ENCODE assay signal across 27 mouse cellular contexts in the genomic region with DNA sequence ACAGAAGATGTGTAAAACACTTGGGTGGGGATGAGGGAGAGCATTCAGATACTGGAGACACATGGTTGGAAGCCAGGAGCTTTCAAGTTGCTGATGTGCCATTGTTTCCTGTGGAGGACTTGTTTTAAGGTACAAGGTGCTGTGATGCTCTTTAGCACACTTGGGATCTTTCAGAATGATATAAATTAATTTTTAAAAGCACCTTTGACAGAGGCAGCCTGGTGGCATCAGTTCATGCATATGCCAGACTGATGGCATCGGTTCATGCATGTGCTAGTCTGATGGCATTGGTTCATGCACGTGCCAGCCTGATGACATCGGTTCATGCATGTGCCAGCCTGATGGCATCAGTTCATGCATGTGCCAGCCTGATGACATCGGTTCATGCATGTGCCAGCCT.
"Had no signal": no experiment of that assay in that cellular context is flagged by ENCODE, and none has a peak within 500 bp of the region (broad histone marks: within the 10 kb centered on the region; RNA-seq: fewer than 3 reads in every experiment).

No protein-coding gene starts in this region.

- H3K4me1 ChIP-seq: heart, embryonic 10.5 days; heart, embryonic 12.5 days; hindbrain, embryonic 13.5 days; hindbrain, embryonic 15.5 days; kidney, embryonic 15.5 days; limb, embryonic 10.5 days; limb, embryonic 12.5 days; liver, embryonic 13.5 days; liver, embryonic 15.5 days had no signal

- H3K27me3 ChIP-seq: heart, embryonic 12.5 days; hindbrain, embryonic 13.5 days; hindbrain, embryonic 15.5 days; kidney, embryonic 15.5 days; limb, embryonic 12.5 days; liver, embryonic 13.5 days; liver, embryonic 15.5 days had no signal

- H3K9ac ChIP-seq: heart, embryonic 12.5 days; hindbrain, embryonic 13.5 days; hindbrain, embryonic 15.5 days; kidney, embryonic 15.5 days; limb, embryonic 12.5 days; liver, embryonic 13.5 days; liver, embryonic 15.5 days; liver, postnatal 0 days had no signal

- H3K36me3 ChIP-seq: heart, embryonic 10.5 days; heart, embryonic 12.5 days; hindbrain, embryonic 13.5 days; hindbrain, embryonic 15.5 days; kidney, embryonic 15.5 days; limb, embryonic 10.5 days; limb, embryonic 12.5 days; liver, embryonic 13.5 days; liver, embryonic 15.5 days had no signal

- H3K4me2 ChIP-seq: heart, embryonic 12.5 days; hindbrain, embryonic 13.5 days; hindbrain, embryonic 15.5 days; kidney, embryonic 15.5 days; limb, embryonic 12.5 days; liver, embryonic 11.5 days; liver, embryonic 13.5 days; liver, embryonic 15.5 days had no signal

- H3K27ac ChIP-seq: heart, embryonic 10.5 days; hindbrain, embryonic 13.5 days; hindbrain, embryonic 15.5 days; hindbrain, postnatal 0 days; kidney, embryonic 15.5 days; kidney, postnatal 0 days; left cerebral cortex, adult 2 months; limb, embryonic 10.5 days; limb, embryonic 12.5 days; liver, embryonic 13.5 days; liver, embryonic 15.5 days had no signal

- DNase-seq: gastrocnemius, postnatal 14 days; gastrocnemius, postnatal 36 days; heart, adult 18-20 months; heart, postnatal 10 days; kidney, adult 11 months; kidney, adult 2 months; kidney, adult 9 months; kidney, postnatal 14 days; kidney, postnatal 36 days; layer of hippocampus, adult 9-11 months; layer of hippocampus, postnatal 36 days; liver; liver, embryonic 13.5 days; liver, postnatal 0 days had no signal

- ATAC-seq: hindbrain, postnatal 0 days; intestine, embryonic 16.5 days; liver, postnatal 0 days had no signal

- H3K4me3 ChIP-seq: heart, embryonic 10.5 days; heart, embryonic 12.5 days; hindbrain, embryonic 13.5 days; hindbrain, embryonic 15.5 days; kidney, embryonic 15.5 days; left cerebral cortex, adult 2 months; limb, embryonic 10.5 days; limb, embryonic 12.5 days; liver, embryonic 13.5 days; liver, embryonic 15.5 days had no signal

- H3K9me3 ChIP-seq: heart, embryonic 10.5 days; heart, embryonic 12.5 days; hindbrain, embryonic 13.5 days; hindbrain, embryonic 15.5 days; kidney, embryonic 15.5 days; limb, embryonic 10.5 days; limb, embryonic 12.5 days; liver, embryonic 13.5 days; liver, embryonic 15.5 days had no signal
